Mouse (Mus musculus) lung, postnatal 4 days (tissue): ENCODE results near the gene Ly6g6c.

Experiments used
- DNase-seq, 2 experiments: peaks; one replicate each; pipeline ENCODE4 v3.0.0; 2021

Ly6g6c gene

GRCm38 (mm10) chr17:35058316-35058715 is 6.9 kb upstream of the Ly6g6c start:
- DNase-seq = no peak

GRCm38 (mm10) chr17:35058911-35059892 is 6.0 kb upstream of the Ly6g6c start, which contains the start of gene Ddah2:
Gene Ddah2 (plus strand): TSS chr17:35059035.
- peak; percentile 94 to 95 for DNase-seq

GRCm38 (mm10) chr17:35060071-35060470 is 5.1 kb upstream of the Ly6g6c start:
- DNase-seq = no peak

GRCm38 (mm10) chr17:35060737-35061297 is 4.4 kb upstream of the Ly6g6c start:
- peak; percentile 56 to 61 for DNase-seq

- DNase-seq = no peak
These were observed 3.9 kb upstream of the Ly6g6c start for GRCm38 (mm10) chr17:35061299-35061698.

- DNase-seq = no peak
These were observed 1.7 kb upstream of the Ly6g6c start for GRCm38 (mm10) chr17:35063466-35063865.

- no peak for DNase-seq
These were observed 760 bp upstream of the Ly6g6c start for GRCm38 (mm10) chr17:35064378-35064877.

- no peak for DNase-seq
These were observed 896 bp downstream of the Ly6g6c start, which contains the start of gene Mpig6b for GRCm38 (mm10) chr17:35066084-35066483. Gene Mpig6b (minus strand): TSS chr17:35066184.

- no peak for DNase-seq
These were observed 3.2 kb downstream of the Ly6g6c start for GRCm38 (mm10) chr17:35068213-35068914.

GRCm38 (mm10) chr17:35070556-35071229 is 5.5 kb downstream of the Ly6g6c start:
- DNase-seq = peak in 1 of 2 experiments; percentile 59

GRCm38 (mm10) chr17:35071454-35071853 is 6.3 kb downstream of the Ly6g6c start:
- DNase-seq = no peak

GRCm38 (mm10) chr17:35074097-35074496 is 8.9 kb downstream of the Ly6g6c start:
- DNase-seq = no peak

- no peak for DNase-seq
These were observed 11.5 kb downstream of the Ly6g6c start, which contains the start of gene Ly6g6e for GRCm38 (mm10) chr17:35076507-35077176. Gene Ly6g6e (plus strand): TSS chr17:35076902.

- no peak for DNase-seq
These were observed 12.1 kb downstream of the Ly6g6c start for GRCm38 (mm10) chr17:35077285-35077684.

GRCm38 (mm10) chr17:35077786-35078233 is 12.6 kb downstream of the Ly6g6c start, which contains the start of gene Ly6g6d:
Gene Ly6g6d (minus strand): TSS chr17:35078065.
- DNase-seq = peak; percentile 82

- DNase-seq = no peak
These were observed 14.6 kb downstream of the Ly6g6c start for GRCm38 (mm10) chr17:35079778-35080177.

- no peak for DNase-seq
These were observed 15.1 kb downstream of the Ly6g6c start for GRCm38 (mm10) chr17:35080248-35080647.

- DNase-seq = no peak
These were observed 15.5 kb downstream of the Ly6g6c start for GRCm38 (mm10) chr17:35080710-35081109.

GRCm38 (mm10) chr17:35082841-35083576 is 17.8 kb downstream of the Ly6g6c start:
- DNase-seq = no peak

- no peak for DNase-seq
These were observed 18.8 kb downstream of the Ly6g6c start for GRCm38 (mm10) chr17:35083929-35084497.
